Mouse (Mus musculus): ENCODE results near the gene Coq6. TPM values are rescaled to one million over a fixed set of nuclear protein-coding genes. Genes with fewer than 3 reads are reported as not detected.

Gene Coq6
- total and polyA plus RNA-seq, 2 experiments from 2014 or later = 40.8 to 80.2 TPM

- Histone ChIP-seq H3K9ac (replicated peaks; ENCODE audit: low read length) (no peak overlapping the region), H3K4me2 (ENCODE audit: low read depth, low read length) (no peak overlapping the region), H3K9me3 (ENCODE audit: low read length) (no peaks in the 10 kb centered on the region), H3K36me3 (ENCODE audit: insufficient read depth, low read length) (no peaks in the 10 kb centered on the region), H3K4me3 (ENCODE audit: low read length) (no peak overlapping the region), H3K27me3 (ENCODE audit: insufficient read depth, low read length) (no peaks in the 10 kb centered on the region), H3K27ac (no peak overlapping the region), H3K4me1 (ENCODE audit: insufficient read depth, low read length) (no peaks in the 10 kb centered on the region; the same call in 1 of the 2 replicates)
- no peak for ATAC-seq
- WGBS = 82% methylated on average over 9 of the region's 9 CpGs
- no peak for TF ChIP-seq CTCF (IDR thresholded peaks at IDR 0.05; ENCODE audit: low read depth)
- DNase-seq (ENCODE audit: low spot score) = no peak
Measured at GRCm38 (mm10) chr12:84402923-84403322, 41.5 kb downstream of the Coq6 start.

- H3K9ac ChIP-seq (replicated peaks; ENCODE audit: low read length) = no peak overlapping the region
- WGBS = 73% methylated on average over 6 of the region's 6 CpGs
- no peak overlapping the region for H3K27ac ChIP-seq
- no peaks in the 10 kb centered on the region for H3K36me3 ChIP-seq (ENCODE audit: insufficient read depth, low read length)
- no peak overlapping the region for H3K4me2 ChIP-seq (ENCODE audit: low read depth, low read length)
- TF ChIP-seq CTCF (IDR thresholded peaks at IDR 0.05; ENCODE audit: low read depth) = no peak
- no peak for DNase-seq (ENCODE audit: low spot score)
- ATAC-seq = no peak
- H3K9me3 ChIP-seq (ENCODE audit: low read length) = no peaks in the 10 kb centered on the region
- H3K27me3 ChIP-seq (ENCODE audit: insufficient read depth, low read length) = no peaks in the 10 kb centered on the region
- no peak overlapping the region for H3K4me3 ChIP-seq (ENCODE audit: low read length)
- peaks cover 4% of the 10 kb centered on the region for H3K4me1 ChIP-seq (ENCODE audit: insufficient read depth, low read length)
Measured at GRCm38 (mm10) chr12:84404541-84404940, 43.1 kb downstream of the Coq6 start.

GRCm38 (mm10) chr12:84407259-84407658 is 45.8 kb downstream of the Coq6 start:
- H3K27me3 ChIP-seq (ENCODE audit: insufficient read depth, low read length) = no peaks in the 10 kb centered on the region
- no peak overlapping the region for H3K9ac ChIP-seq (replicated peaks; ENCODE audit: low read length)
- peaks cover 5% of the 10 kb centered on the region for H3K4me1 ChIP-seq (ENCODE audit: insufficient read depth, low read length)
- TF ChIP-seq CTCF (IDR thresholded peaks at IDR 0.05; ENCODE audit: low read depth) = peak; percentile 24; the same call in 1 of the 2 replicates
- no peak for ATAC-seq
- H3K27ac ChIP-seq = no peak overlapping the region
- H3K4me2 ChIP-seq (ENCODE audit: low read depth, low read length) = no peak overlapping the region
- no peak for DNase-seq (ENCODE audit: low spot score)
- H3K36me3 ChIP-seq (ENCODE audit: insufficient read depth, low read length) = no peaks in the 10 kb centered on the region
- WGBS = 60% methylated on average over 4 of the region's 4 CpGs
- H3K4me3 ChIP-seq (ENCODE audit: low read length) = no peak overlapping the region
- no peaks in the 10 kb centered on the region for H3K9me3 ChIP-seq (ENCODE audit: low read length)

GRCm38 (mm10) chr12:84407874-84408818 is 46.7 kb downstream of the Coq6 start:
- ATAC-seq (peak; percentile 81), DNase-seq (ENCODE audit: low spot score) (peak; percentile 52)
- TF ChIP-seq CTCF (IDR thresholded peaks at IDR 0.05; ENCODE audit: low read depth) = peak; percentile 7; the same call in 1 of the 2 replicates
- WGBS = 2% methylated on average over 51 of the region's 52 CpGs
- peak overlapping the region; percentile 76 for H3K9ac ChIP-seq (replicated peaks; ENCODE audit: low read length)
- no peaks in the 10 kb centered on the region for H3K27me3 ChIP-seq (ENCODE audit: insufficient read depth, low read length)
- peaks cover 5% of the 10 kb centered on the region for H3K4me1 ChIP-seq (ENCODE audit: insufficient read depth, low read length)
- H3K4me2 ChIP-seq (ENCODE audit: low read depth, low read length) = peak overlapping the region; percentile 88
- peak overlapping the region; percentile 93 for H3K4me3 ChIP-seq (ENCODE audit: low read length)
- H3K36me3 ChIP-seq (ENCODE audit: insufficient read depth, low read length) = no peaks in the 10 kb centered on the region
- no peaks in the 10 kb centered on the region for H3K9me3 ChIP-seq (ENCODE audit: low read length)
- peak overlapping the region; percentile 93 for H3K27ac ChIP-seq

GRCm38 (mm10) chr12:84408819-84409507 is 47.5 kb downstream of the Coq6 start, which contains the start of the genes Entpd5 and Bbof1:
Entpd5 (minus strand) TSS chr12:84409029.
Bbof1 (plus strand) TSS chr12:84409071.
- no peaks in the 10 kb centered on the region for H3K36me3 ChIP-seq (ENCODE audit: insufficient read depth, low read length)
- 0 out of 2 replicates have a peak, but pooled peaks have one; percentile 10 for TF ChIP-seq CTCF (IDR thresholded peaks at IDR 0.05; ENCODE audit: low read depth)
- peak within 1 kb of the TSS; percentile 93 for H3K27ac ChIP-seq
- H3K4me2 ChIP-seq (ENCODE audit: low read depth, low read length) = peak within 1 kb of the TSS; percentile 88
- H3K9ac ChIP-seq (replicated peaks; ENCODE audit: low read length) = peak within 1 kb of the TSS; percentile 76
- H3K9me3 ChIP-seq (ENCODE audit: low read length) = no peaks in the 10 kb centered on the region
- WGBS = 1% methylated on average over 62 of the region's 63 CpGs
- peak; percentile 96 for DNase-seq (ENCODE audit: low spot score)
- peak; percentile 96 for ATAC-seq
- H3K27me3 ChIP-seq (ENCODE audit: insufficient read depth, low read length) = no peaks in the 10 kb centered on the region
- peak within 1 kb of the TSS; percentile 93 for H3K4me3 ChIP-seq (ENCODE audit: low read length)
- H3K4me1 ChIP-seq (ENCODE audit: insufficient read depth, low read length) = peaks cover 5% of the 10 kb centered on the region

GRCm38 (mm10) chr12:84416834-84417604 is 55.6 kb downstream of the Coq6 start, which contains the start of gene Rnf113a2:
Rnf113a2 (plus strand) TSS chr12:84417196.
- Histone ChIP-seq H3K9me3 (ENCODE audit: low read length) (no peaks in the 10 kb centered on the region), H3K36me3 (ENCODE audit: insufficient read depth, low read length) (no peaks in the 10 kb centered on the region), H3K4me3 (ENCODE audit: low read length) (peak within 1 kb of the TSS; percentile 54), H3K4me2 (ENCODE audit: low read depth, low read length) (peak within 1 kb of the TSS; percentile 66), H3K27ac (peak within 1 kb of the TSS; percentile 71), H3K27me3 (ENCODE audit: insufficient read depth, low read length) (no peaks in the 10 kb centered on the region), H3K9ac (replicated peaks; ENCODE audit: low read length) (peak within 1 kb of the TSS; percentile 49), H3K4me1 (ENCODE audit: insufficient read depth, low read length) (no peaks in the 10 kb centered on the region; the same call in 1 of the 2 replicates)
- no peak for TF ChIP-seq CTCF (IDR thresholded peaks at IDR 0.05; ENCODE audit: low read depth)
- ATAC-seq (peak; percentile 95), DNase-seq (ENCODE audit: low spot score) (peak; percentile 97)
- WGBS = 3% methylated on average over 50 of the region's 50 CpGs

Measured in hindbrain, postnatal 0 days (tissue).